Mouse (Mus musculus): ENCODE results near the gene Pnmal2. TPM values are rescaled to one million over a fixed set of nuclear protein-coding genes. Genes with fewer than 3 reads are reported as not detected.

Gene Pnmal2
- total RNA-seq, 2 experiments from 2014 or later: 240 to 246 TPM

DNA sequence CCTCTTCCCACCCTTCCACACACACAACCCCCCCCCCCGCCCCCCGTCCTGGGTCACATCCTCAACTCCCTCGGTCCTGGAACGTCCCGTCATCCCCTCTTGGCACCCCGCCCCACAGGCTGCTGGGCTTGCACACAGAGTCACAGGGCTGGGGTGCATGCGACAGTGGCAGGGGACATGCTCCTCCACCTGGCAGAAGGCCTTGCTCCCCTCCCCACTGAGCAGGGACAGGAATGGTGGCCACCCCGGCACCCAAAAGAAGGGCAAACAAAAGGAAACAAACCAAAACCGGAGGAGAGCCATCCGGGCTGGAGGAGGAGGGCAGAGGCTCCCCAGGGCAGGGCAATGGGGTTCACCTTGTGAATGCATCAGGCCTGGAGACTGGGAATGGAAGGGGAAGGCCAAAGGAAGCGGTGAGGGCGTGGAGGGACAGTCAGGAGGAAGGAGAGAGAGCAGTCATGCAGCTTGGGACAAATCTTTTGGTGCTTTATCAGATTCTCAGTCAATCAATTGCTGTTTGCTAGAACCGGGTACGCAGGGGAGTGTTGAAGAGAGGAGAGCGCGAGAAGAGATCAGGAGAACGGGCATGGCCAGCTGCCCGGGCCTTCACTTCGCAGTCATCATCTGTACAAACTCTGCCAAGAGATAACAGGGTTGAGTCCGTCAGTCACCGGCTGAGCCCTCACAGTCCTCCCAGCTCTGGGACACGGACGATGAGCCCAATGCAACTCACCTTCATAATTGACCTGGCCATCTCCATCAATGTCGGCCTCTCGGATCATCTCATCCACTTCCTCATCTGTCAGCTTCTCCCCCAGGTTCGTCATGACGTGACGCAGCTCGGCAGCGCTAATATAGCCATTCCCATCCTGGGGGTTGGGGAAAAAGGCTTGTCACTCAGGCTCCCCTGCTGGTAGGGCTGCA is 27.9 kb upstream of the Pnmal2 start:
- no peak for DNase-seq (ENCODE audit: low spot score in 2 of 2)

DNA sequence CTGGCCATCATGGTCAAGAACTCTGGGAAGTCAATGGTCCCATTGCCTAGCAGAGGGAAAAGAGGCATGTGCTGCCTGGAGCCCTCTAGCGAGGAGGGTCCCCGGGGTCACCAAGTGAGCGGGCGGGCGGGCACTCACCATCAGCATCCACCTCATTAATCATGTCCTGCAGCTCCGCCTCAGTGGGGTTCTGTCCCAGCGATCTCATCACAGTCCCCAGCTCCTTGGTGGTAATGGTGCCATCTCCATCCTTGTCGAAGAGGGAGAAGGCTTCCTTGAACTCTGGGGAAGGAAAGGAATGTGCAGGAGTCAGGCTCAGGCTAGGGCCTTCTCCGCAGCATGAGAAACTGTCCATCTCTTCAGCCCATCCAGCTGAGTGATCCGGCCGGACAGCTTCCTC is 27.0 kb upstream of the Pnmal2 start:
- no peak for DNase-seq (ENCODE audit: low spot score in 2 of 2)

DNA sequence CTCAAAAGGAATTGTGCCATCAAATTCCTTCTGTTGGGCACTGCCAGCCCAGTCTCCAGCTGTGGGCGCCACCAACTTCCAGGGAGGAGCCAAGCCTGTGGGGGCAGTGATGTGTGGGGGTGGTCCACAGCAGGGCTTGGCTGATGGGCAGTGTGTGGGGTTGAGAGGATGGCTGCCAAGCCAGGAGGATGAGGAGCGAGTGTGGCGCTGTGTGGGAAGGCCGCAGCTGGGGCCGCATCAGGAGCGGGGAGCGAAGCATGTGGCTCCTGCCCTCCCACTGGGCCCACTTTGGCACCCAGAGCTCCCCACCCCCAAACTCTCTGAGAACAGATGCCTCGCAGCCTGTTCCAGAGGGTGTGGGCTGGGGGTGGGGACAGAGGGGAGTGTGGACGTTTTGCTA is 26.5 kb upstream of the Pnmal2 start:
- DNase-seq (ENCODE audit: low spot score in 2 of 2): peak in 1 of 2 experiments; percentile 61

DNA sequence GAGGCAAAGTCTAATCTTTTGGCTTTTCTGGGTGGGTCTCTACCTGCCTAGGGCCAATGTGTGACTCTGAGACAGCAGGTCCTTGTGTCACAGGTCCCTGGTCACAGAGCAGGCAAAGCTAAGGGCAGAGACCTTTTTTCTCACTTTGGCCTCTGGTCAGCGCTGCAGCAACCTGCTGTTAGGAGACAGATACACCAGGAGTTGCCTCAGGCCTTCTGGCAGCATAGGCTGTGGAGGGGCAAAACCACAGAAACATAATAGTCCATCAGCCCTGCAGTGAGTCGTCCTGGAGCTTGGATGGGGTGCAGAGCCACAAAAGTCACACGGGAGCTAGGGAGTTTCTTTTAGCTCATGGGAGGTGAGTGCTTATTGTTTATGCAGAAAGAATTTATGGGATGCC is 25.8 kb upstream of the Pnmal2 start:
- peak in 1 of 2 experiments; percentile 19 for DNase-seq (ENCODE audit: low spot score in 2 of 2)

DNA sequence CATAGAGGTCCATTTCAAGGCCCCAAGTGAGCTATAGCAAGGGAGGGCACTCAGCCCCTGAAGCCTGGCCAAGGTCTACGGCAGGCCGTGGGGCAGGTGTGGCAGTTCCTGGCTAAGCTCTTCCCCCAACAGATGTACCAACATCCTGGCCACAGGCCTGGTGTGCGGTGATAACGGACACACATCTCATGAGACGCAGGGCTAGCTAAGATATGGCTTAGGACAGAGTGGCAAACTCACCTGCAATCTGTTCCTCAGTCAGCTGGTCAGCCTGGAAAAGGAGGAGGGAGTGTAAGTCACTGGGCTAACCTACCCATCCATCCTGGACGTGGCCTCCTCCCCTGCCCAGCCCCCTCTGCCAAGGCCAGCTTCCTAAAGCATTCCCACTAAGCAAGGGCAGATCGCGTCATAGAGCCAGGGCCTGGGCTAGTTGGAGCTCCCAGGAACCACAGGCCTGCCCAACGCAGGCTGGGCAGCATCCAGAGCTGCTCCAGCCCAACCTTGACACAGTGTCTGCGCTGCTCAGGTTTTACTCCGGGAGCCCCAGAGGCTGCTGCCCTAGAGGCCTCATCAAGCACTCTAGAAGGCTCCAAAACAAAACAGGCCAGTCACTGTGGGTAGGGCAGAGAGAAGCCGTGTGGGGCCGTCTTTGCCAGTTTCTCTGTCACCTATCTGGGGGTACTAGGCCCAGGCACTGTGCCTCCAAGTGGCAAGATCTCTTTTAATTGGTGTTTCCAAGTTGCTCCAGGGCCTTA is 24.9 kb upstream of the Pnmal2 start:
- no peak for DNase-seq (ENCODE audit: low spot score in 2 of 2)

DNA sequence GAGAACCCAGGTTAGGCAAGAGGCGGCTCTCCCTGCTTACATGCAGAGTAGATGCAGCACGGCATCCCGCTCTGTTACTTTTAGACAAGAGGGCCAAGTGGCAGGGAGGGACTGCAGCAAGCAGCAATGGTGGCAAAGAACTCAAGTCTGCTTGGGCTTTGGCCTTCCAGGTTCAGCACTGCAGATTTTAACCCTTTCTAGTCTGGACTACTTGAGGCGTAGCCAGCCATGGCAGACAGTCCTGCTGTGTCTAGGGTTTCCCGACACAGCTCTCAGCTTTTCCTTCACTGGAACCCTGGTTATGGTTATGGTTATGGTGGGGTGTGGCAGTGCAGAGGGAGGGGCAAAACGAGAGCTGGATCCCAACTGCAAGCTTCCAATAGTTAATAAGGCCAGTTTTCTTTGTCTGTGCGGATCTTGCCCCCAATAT is 24.3 kb upstream of the Pnmal2 start:
- no peak for DNase-seq (ENCODE audit: low spot score in 2 of 2)

DNA sequence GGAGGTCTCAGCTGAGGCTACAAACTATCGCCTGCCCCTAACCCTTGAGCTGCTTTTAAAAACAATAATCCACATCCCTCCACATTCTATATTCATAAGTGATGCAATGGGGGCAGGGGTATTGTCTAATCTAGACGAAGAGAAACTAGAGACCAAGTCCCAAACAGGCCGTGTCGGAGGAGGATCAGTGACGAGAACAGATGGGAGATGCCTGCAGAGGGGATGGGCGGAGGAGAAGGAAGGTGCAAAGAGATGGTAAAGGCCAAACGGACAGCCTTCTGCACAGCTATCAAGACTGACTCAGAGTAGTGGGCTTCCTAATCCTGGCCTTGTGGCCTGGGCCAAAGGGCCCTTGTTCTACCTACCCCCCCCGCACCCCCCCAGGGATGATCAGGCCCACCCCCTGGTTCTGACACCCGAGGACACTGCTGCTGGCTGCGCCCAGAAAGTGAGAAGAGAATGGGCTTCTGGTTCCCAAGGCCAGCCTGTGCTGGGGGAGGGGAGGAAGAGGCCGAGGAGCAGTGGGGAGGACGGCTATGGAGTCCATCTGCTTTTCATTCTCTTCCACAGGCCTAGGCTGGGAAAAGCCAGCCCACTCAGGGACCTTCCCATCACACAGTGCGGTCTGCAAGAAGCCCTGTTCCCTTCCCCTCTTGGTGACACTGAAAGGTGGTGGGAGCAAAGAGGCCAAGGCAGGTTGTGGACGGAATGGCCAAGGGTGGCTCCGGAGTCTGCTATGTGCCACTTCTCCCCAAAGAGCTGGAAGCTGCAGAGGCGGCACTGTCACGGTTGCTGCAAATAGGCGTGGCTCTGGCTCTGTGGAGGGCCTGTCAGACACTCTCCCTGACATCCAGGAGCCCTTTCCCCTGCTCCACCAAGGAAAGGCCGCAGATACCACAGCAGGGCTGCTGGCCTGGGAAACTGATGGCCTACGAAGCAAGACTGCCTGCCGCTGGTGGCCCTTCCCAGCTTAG is 23.4 kb upstream of the Pnmal2 start:
- no peak for DNase-seq (ENCODE audit: low spot score in 2 of 2)

DNA sequence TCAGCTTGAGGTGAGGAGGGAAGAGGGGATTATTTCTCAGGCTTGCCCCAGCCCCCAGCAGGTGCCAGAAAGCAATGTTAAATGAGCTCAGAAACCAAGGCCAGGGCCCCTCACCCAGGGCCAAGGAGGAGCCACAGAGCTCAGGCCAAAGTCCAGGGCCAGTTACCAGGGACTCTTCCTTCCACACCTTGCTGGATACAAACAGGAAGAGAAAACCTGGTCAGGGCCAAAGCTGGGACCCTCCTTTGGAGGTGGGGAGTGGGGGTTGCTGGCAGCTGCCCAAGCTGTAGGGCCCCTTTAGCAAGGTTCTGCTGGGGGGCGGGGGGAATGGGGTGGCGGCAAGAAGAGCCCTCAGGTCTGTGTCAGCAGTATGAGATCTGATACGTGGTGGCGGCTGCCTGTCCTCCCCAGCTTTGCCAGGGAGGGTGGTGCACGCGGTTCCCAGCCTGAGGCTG is 22.6 kb upstream of the Pnmal2 start:
- no peak for DNase-seq (ENCODE audit: low spot score in 2 of 2)

DNA sequence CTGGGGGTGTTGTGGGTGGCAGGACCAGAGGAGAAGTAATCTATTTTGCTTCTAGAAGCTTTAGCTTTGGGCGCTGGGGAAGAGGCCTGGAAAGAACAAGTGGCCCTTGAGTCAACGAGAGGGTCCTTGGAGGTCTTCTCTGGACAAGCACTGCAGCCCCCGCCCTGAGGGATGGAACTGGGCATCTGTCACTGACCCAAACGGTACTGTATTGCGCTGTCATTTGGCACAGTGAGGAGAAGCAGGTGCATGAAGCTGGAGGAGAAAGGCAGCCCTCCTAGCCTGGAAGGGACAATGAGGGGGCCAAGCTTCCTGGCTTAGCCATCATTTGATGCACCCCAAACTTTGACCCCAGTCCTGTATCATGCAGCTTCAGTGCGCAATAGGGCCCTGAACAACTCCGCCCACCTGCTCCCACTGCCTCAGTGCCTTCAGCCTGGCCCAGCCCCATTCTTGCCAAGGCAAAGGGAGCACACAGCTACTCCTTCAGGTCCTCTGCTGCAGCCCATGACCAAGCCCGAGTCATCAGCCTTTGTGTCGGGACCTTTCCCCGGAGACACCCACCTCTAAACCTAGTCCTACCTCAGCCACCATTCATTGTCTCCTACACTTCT is 22.0 kb upstream of the Pnmal2 start:
- DNase-seq (ENCODE audit: low spot score in 2 of 2): no peak

DNA sequence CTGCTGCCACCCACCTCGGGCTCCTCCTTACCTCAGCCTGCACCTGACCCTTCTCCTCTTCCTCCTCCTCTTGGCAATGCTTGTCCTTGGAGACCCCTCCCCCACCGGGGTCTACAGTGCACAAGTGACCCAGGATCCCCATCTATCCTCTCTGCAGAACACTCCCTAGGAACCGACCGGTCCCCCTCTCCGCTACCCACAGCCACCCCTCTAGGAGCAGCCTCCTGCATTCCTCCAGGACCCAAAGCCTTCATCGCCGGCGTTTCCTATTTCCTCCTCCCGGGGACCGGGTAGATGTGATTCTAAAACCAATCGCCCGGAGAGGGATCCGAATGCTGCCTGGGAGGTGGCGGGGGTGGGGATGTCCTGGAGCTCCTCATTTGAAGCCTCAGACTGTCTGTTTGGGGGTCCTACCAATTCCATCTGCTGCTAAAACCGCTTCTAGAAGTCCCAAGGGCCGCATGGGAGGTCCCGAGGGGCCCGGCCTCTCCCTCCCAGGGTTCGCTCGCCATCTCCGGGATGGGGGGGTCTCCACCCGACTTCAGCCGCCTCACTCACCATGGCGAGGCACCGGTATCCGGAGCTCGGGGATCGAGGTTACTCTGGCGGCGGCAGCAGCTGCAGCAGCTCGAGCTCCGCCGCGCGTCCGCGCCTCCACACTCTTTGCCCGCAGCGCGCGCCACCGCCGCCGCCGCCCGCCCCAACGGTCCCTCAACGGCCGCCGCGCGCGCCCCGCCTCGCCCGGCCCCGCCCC is 21.0 kb upstream of the Pnmal2 start:
- DNase-seq (ENCODE audit: low spot score in 2 of 2): peak in 1 of 2 experiments; percentile 65

DNA sequence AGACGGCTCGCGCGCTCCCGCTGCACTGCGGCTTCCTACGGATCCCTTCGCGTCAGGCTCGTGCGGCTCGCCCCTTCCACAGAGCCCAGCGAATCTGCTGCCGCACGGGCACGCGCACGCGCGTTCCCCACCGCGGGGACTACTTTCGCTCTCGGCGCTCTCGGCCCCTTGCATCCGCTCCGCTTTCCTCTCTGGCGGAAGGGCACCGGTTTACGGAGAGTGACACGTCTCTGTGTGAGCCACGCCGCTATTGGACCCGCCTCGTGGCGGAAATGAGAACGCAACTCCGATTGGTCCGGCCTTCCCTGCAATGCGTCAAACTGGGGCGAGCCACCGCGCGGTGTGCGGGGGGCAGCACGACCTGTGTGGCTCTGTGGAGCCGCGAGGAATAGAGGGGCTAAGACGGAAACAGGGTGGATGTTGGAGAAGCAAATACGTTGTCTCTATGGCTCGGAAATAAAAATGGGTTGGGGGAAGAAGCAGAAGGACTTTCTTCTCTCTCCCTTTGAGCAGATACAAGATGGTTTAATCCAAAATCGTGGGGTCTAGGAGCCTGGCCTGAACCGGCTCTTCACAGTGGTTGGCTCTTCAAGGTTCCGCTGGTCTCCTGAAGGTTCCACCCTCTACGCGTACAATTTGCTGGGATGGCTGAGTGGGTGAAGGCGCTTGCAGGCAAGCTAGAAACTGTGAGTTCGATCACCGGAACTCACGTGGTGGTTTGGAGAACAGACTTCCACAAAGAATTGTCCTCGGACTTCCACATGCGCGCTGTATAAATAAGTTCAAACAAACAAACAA is 20.2 kb upstream of the Pnmal2 start, which contains the start of gene Calm3:
TSS of gene Calm3 (minus strand) at position 78 of the 798 bp plus-strand sequence.
- DNase-seq (ENCODE audit: low spot score in 2 of 2): peak; percentile 100

DNA sequence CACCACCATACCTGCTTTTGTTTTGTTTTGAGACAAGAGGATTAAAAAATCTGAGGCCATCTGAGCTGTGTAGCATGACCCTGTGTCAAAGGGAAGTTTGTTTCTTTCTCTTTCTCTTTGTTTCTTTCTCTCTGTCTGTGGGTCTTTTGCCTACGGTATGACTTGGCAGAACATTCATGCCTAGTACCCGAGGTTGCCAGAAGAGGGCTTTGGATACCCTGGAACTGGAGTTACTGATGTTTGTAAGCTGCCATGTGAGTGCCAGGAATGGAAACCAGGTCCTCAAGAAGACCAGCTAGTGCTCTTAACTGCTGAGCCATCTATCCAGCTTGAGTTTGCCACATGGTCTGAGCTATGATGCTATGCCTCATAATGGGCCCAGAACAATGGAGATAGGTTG is 16.1 kb upstream of the Pnmal2 start:
- no peak for DNase-seq (ENCODE audit: low spot score in 2 of 2)

DNA sequence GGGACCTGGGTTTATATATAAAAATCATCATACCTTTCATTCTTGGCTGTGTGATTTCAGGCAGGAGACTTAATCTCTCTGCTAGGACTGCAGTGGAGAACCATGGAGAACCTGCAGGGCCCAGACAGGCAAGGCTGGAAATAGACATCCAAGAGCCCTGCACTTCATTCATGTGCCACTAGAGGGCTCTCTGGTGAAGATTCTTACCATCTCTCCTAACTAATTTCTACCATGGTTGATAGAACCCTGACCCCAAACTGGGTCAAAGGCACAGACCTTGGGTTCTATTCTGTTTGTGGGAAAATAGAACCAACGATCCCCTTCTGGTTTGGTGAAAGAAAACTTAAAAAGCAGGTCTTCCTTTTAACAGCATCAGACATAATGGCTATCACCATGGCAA is 13.6 kb upstream of the Pnmal2 start:
- peak in 1 of 2 experiments; percentile 87 for DNase-seq (ENCODE audit: low spot score in 2 of 2)

DNA sequence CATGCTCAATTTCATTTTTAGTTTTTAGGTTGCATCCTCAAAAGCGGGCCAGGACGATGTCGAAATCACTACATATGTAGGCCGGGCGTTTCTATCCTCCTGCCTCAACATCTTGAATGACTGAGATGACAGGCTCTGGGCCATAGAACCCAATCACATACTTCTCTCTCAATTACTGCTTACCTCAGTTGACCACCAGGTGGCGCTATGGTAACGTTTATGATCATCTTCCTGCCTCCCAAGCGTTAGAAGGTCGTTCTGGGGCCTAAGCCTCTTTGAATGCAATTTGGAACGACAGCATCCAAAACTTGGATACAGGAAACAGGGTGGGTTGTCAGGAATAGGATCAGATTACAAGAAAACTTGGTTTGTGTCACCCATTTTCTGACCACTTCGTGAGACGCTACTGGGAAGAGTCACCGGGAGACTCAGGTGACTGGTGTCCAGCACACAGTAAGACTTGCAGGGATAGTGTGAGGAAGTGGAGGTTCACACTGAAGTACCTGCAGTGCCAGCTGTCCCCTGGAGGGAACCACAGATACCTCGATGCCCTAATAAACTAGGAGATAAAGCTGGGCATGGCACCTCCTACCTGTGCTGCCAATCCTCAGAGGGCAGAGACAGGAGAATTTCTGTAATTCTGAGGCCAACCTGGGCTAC is 12.4 kb upstream of the Pnmal2 start:
- DNase-seq (ENCODE audit: low spot score in 2 of 2): peak; percentile 90 to 95

DNA sequence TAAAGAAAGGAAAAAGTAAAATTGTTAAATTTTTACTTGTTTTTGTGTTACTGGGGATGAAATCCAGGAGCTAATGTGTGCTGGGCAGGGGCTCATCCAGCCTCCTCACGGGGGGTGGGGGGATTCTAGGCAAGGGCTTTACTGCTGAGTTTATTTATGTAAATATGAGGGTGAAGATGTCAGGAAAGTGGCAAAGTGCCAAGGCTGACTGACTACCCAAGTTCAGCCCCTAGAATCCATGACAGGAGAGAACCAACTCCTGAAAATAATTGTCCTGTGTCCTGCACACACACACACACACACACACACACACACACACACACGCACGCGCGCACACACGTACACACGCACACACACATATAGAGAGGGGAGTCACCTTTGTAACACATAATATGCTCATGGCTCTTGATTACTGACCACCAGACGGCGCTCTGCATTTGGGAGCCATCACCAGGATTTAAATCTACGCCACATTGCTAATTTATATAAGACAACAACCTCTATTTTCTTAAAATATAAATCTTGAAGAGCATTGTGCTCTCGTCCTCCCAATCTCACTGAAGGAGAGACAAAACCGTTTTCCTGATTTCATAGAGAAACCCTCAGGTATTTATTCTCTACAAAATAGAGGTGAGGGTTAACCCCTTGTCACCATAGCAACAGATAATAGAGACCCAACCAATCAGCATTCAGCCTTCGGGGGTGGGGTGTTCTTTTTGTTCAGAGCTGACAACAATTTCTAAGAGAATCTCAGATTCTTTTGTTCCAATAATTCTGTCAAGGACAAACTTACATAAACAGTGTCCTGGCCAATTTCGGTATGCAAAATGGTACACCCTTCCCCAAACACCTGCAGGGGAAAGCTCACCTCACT is 11.5 kb upstream of the Pnmal2 start:
- DNase-seq (ENCODE audit: low spot score in 2 of 2): peak in 1 of 2 experiments; percentile 82

DNA sequence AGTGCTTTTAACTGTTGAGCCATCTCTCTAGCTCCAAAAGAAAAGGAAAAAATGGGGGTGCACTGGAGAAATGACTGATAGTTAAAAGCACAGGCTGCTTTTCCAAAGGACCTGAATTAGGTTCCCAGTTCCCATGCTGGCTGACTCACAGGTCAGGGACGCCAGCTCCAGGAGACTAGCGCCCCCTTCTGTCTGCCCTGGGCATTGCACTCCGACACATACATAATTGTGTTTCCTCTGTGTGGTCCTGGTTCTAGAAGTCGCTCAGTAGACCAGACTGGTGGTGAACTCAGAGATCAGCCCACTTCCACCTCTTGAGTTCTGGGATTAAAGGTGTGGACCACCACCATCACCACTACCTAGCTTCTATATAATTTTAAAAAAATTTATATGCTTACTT is 7.2 kb upstream of the Pnmal2 start:
- no peak for DNase-seq (ENCODE audit: low spot score in 2 of 2)

DNA sequence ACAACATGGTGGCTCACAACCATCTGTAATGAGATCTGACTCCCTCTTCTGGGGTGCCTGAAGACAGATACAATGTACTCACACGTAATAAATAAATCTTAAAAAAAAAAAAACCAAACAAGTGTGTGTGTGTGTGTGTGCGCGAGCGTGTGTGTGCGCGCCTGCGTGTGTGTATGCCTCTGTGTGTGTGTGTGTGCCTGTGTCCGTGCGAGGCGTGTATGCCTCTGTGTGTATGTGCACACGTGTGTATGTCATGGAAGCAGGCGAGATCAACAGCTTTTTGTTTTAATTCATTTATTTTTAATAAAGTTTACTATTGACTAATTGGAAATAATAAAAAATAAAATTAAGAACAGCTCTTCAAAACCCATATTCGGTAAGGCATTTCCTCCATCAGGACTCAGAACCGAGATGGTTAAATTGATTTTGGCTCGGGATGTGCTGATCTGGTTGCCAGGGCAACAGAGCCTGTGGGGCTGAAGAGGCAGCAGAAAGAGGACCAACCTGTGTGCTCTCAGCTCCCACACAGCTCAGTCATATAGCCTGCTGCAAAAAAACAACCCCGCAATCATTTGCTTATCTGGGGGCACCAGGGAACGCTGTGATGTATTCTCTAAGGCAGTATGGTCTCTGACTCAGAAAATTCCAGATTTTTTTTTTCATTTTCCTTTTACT is 6.2 kb upstream of the Pnmal2 start:
- DNase-seq (ENCODE audit: low spot score in 2 of 2): peak in 1 of 2 experiments; percentile 85
